Mouse (Mus musculus) gastrocnemius, postnatal 36 days (tissue): ENCODE results near the gene Auts2. TPM values are rescaled to one million over a fixed set of nuclear protein-coding genes. Genes with fewer than 3 reads are reported as not detected.

Experiments
- DNase-seq, 2 experiments: peaks; one replicate each; pipeline ENCODE4 v3.0.0; 2022
- intact Hi-C: fragments of 180-260 bp; cut with DNase I; formaldehyde crosslinking; loops from one replicate; pipeline ENCODE4 v1.15.1; 2025
- total RNA-seq, 2 experiments: library from RNA; stranded (reverse); gene quantifications; 2 replicates each; pipeline ENCODE4 v1.2.3; 2021

Gene Auts2
- total RNA-seq, 2 experiments from 2014 or later: 14.6 to 15.5 TPM

DNA sequence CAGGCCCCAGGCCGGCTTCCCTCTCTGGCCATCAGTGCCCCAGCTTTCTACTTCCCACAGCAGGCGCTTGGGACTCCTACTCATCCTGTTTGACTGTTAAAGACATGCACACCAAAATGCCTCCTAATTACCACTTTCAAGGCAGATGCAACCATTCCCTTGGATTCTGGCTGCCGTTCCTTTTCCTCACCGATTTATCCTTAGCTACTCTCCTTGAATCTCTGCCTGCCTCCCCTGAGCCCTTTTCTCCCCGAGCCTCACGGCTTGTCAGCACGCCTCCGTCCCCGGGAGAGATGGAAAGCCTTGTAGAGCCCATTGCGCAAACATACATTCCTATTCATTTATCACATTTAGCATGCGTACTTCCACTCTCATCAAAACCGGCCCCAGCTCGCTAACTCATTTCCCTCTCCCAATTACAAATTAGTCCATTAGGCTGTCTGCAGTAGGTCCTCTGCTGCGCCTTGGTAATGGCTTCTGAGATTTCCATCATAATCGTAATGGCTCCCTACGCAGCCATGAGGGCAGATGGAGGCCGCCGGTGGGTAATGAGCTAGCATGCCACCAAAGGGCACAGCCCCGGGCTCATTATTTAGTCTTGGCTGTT, 825.7 kb downstream of the Auts2 start:
- intact Hi-C loops: no loop called here
- DNase-seq: no peak

DNA sequence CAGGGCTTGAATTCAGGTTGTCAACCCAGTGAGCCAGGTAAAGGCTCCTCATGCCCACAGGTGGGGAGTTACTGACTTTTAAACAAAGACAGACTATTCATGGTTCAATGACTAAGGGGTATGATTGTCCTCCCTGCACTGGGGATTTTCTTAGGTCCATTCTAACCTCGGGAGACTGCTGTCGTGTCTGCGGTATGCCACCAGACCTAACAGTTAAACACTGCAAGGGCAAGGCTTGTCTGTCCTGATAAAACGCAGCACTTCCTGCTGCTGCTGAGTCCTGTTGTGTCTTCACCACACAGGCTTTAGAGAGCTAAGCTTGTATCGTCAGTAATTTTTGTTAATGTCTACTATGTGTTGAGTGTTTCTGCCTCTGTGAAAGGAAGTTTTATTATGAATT, 828.2 kb downstream of the Auts2 start:
- intact Hi-C loops: no loop called here
- no peak for DNase-seq

DNA sequence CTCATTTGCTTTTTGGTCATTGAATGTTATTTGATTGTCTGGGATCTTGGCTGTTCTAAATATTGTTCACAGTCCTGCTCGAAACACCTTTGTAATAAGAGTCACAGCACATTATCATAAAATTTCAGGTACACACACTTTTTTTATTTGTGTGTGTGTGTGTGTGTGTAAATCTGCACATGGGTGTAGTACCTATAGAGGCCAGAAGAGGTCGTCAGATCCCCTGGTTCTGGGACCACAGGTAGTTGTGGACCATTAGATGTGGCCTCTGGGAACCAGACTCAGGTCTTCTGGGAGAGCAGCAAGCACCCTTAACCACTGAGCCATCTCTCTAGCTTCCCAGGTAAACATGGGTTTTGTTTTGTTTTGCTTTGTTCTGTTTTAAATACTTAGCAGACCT, 830.7 kb downstream of the Auts2 start:
- intact Hi-C loops: no loop called here
- DNase-seq: no peak

DNA sequence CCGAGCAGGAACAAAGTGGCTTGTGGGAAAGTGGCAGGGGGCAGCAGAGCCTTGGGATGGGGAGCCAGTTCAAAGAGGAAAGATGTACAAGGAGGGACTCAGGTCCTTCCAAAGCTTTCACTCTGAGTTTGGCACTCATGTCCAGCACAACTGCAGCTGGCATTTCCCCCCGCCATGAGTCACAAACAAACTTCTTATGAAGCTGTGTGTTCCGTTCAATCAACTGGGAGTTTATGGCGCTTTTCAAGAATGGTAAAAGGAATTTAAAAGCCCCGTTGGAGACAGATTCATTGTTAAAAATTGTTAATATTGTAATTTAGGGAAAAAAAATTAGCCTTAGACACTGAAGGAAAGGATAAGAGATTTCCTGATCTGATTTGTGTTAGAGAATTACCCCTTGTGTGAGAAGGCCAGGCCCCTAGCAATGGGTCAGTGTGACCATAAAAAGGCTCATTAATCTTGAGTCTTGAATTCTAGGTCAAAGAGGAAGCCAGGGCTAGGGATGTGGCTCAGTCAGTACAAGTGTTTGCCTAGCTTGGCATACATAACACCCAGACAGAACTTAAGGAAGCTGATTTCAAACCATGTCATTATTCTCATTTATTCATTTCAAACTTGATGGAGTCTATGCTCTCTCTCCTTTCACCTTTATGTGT, 831.5 kb downstream of the Auts2 start:
- no peak for DNase-seq
- intact Hi-C loops: no loop called here

GRCm38 (mm10) chr5:131710735-131711473, 832.2 kb downstream of the Auts2 start:
- intact Hi-C loops: no loop called here
- DNase-seq: no peak

GRCm38 (mm10) chr5:131707471-131707870, 835.7 kb downstream of the Auts2 start:
- no peak for DNase-seq
- intact Hi-C loops: no loop called here

DNA sequence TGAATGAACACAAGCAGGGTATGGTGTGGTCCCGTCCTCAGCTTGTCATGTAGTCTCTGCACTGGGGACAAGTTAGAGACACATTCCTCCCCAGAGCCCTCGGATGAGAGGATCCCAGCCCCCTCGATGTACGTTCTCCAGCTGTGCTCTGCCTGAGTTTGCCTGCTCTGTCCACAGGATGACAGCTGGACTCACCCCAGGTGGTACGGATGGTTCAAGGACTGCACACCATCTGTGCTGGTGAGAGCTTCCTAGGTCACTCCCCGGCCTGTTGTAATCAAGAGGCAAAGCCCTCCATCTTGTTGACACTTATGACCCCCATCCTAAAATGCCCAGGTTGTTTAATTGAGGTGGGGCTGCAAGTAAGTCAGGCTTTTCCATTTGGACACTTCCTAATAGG, 839.4 kb downstream of the Auts2 start:
- intact Hi-C loops: no loop called here
- DNase-seq: no peak

DNA sequence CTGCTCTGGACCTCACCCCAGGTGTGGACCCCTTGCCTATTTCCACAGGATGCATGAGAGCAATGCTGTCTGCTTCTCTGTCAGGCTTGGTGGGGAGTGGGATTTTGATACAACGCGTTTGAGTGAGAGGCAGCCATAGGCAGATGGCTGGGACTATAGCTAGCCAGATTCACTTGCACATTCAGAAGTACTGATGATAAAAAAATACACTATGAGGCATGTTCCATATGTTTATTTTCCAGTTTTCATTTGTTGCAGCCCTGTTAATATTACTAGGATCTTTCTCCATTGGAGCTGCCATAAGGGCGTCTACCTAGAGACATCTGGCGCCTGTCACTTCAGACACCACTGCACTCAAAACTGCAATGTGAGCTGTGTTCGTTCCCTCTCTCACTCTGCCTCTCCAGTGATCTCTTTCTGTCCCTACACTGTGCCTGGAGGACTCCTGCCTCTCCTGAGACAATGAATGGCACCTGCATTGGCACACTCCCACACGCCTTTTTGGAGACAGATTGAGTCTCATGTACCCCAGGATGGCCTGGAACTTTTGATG, 840.2 kb downstream of the Auts2 start:
- no peak for DNase-seq
- intact Hi-C loops: no loop called here

DNA sequence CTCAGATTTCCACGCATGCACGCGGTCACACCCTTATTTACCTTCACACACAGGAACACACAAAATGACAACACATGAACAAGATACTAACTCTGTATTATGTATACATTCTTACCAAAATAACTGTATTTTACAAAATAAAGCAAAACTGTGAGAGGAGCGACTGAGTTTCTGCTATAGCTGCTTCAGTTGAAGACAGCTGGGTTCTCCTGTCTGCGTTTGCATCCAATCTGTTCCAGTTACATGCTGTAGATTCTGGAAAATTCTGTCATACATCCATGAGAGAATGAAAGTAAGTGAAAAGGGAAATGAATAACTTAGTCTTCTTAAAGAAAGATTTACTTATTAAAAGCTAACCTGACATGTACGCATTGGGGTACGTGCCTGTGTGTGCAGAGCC, 844.2 kb downstream of the Auts2 start:
- intact Hi-C loops: no loop called here
- DNase-seq: no peak

DNA sequence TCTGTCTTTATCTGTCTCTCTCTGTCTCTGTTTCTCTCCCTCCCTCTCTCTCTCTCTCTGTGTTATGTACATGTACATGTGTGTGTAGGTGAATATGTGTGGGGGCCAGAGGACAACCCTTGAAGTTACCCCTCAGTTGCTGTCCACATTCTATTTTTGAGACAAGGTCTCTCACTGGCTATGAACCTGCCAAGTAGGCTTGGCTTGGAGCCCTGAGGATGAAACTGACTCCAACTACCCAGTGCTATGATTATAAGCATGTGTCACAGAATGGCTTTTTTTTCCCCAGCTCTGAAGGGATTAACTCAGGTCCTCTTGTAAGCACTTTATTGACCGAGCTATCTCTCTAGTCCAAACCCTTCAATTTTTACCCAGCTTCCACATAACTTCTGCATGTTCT, 852.4 kb downstream of the Auts2 start:
- DNase-seq: no peak
- intact Hi-C loops: no loop called here

GRCm38 (mm10) chr5:131686956-131687618, 856.1 kb downstream of the Auts2 start:
- intact Hi-C loops: no loop called here
- no peak for DNase-seq

DNA sequence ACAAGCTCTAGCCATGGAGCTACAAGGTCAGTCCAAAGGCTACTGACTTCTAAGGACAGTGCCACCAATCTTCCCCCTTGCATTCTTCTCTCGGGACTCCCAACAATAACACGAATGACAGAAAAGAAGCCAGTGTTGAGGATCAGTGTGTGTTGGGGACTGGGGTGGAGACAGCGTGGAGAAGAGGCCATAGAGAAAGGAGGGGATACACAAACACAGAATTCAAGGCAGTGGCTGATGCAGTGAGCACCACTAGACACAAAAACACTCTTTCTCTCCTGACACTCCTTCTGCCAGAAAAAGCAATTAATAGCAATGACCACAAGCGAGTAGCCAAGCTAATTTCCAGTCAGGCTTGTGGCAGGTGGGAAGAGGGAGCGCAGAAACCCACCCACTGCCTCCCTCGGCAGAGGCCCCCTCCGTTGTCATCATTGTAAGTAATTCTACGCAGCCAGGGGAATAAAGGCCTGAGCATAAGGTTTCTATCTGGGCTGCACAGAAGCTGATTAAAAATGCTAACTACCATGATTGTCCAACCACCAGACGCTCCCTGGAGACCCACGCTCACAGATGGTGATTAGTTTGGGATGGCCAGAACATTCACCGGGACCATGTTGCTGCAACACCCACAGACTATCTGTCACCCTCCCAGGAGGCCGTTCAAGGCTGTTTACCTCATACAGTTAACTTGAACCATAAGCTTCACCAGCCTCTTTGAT, 862.9 kb downstream of the Auts2 start:
- intact Hi-C loops: no loop called here
- DNase-seq: no peak

DNA sequence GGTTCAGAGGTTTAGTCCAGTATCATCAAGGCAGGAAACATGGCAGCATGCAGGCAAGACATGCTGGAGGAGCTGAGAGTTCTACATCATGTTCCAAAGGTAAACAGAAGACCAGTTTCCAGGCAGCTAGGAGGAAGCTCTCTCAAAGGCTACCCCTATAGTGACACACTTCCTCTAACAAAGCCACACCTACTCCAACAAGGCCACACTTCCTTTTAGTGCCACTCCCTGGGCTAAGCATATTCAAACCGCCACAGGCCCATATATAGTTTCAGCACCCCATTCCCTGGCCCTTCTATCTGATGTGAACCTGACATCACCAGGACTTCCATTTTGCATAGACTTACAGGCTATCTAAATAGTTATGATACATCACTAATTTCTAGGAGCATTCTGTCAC, 863.6 kb downstream of the Auts2 start:
- intact Hi-C loops: no loop called here

DNA sequence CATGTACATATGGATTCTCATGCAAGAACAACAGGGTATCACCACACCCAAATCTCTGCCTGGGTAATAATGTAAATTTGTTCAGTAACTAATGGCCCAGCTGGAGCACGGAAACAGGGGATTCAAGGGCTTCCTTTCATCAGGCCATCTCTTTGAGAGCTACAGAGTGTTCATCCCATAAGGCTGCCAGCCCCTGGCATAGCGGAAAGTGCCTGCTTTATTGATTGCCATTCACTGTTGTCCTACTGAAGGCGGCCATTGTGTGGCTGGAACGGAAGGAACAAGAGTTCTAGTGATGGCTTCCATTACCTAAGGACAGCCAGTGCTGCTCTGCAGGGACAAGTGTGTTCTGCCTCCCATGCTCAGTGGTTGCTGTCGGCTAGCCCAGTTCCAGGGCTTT, 865.6 kb downstream of the Auts2 start:
- intact Hi-C loops: no loop called here
- DNase-seq: no peak

More for the DNA sequence above, 863.6 kb downstream of the Auts2 start:
- DNase-seq: no peak

- intact Hi-C loops: no loop called here
- peak; percentile 20 to 24 for DNase-seq
These were observed 869.4 kb downstream of the Auts2 start for GRCm38 (mm10) chr5:131673696-131674095.

DNA sequence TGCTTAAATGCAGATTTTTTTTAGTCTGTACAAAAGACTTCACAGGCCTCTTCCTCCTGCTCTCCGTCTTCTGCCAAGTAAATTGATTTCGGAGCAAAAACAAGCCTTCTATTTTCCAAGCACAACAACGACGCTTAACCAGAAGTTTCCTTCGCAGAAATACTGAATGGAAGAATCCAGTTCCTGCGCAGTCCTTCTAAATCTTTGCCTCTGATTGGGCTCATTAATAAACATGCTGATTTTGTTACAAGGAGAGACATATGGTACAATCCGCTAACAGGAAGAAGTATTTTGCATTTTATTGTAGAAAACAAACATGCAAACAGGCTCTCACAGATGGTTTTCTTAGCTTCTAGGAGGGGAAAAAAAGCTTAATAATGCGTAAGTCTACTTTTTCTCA, 878.1 kb downstream of the Auts2 start:
- intact Hi-C loops: no loop called here
- DNase-seq: no peak

- intact Hi-C loops: no loop called here
- DNase-seq: no peak
These were observed 878.5 kb downstream of the Auts2 start for GRCm38 (mm10) chr5:131664657-131665056.

DNA sequence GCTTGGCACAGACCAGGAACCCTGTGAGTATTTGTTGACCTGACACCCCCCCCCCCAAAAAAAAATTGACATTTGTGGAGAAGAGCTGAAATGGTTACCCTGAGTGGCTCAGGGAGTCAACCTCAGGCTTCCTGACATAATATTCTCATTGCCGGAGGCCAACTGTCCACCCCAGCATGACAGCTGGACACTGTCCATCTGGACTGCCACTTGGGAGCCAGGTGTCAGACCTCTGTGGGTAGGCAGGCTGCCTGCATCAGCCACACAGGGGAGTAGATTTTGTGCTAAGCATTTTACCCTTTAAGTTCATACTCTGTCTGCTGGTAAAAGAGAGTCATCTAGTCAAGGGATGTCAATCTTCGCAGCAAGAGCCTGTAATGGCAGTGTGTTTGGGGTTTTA, 880.5 kb downstream of the Auts2 start:
- intact Hi-C loops: no loop called here

DNA sequence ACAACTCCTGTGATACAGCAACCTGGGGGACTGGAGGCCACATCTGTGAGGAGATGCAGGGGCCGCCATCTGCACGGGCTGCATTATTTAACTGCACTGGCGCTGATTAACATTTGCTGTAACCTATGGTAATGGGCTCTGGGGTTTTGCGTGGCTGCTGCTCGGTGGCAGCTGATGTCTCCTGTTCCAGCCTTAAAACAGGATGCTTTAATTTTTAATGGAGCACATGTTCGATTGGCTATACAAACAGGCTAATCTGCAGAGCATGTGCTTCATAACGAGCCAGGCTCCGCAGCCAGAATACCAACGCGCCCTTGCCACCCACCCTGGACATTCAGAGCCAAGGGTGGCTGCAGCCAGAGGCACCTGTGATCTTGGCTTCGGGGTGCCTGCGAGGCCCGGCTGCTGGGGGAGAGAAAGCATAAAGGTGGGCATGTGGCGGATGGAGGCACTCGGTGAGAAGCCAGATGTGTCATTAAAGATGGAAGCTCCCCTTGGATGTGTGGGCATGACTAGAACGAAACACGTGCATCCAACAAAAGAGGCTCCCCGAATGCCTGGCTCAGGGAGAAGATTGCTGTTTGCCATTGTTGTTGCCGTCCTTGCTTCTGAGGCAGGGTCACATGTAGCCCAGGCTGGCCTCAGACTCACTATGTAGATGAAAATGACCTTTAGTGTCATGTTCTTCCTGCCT, 884.2 kb downstream of the Auts2 start:
- intact Hi-C loops: no loop called here
- DNase-seq: no peak

More for the DNA sequence above, 880.5 kb downstream of the Auts2 start:
- peak in 1 of 2 experiments; percentile 8 for DNase-seq

GRCm38 (mm10) chr5:131654206-131654605, 888.9 kb downstream of the Auts2 start:
- DNase-seq: no peak
- intact Hi-C loops: no loop called here
